Mouse (Mus musculus) cerebellum, adult 2 months (tissue): ENCODE data around the gene Cldn15. TPM values are rescaled to one million over a fixed set of nuclear protein-coding genes. Genes with fewer than 3 reads are reported as not detected.

ENCODE experiments used
- DNase-seq, 2 experiments: peaks; one replicate each; pipeline ENCODE4 v3.0.0; 2021
- H3K27ac ChIP-seq: fragments of 200-500 bp; 2 replicates; pipeline ENCODE4 v1.5.1; 2012; ENCODE audit warnings: low read length, control low read depth, inconsistent platforms; ENCODE audit not compliant: insufficient read depth
- H3K27me3 ChIP-seq: fragments of 200-500 bp; 2 replicates; pipeline ENCODE4 v1.6.1; 2012; ENCODE audit warnings: inconsistent platforms, mild to moderate bottlenecking, low read length, moderate library complexity; ENCODE audit not compliant: control insufficient read depth, insufficient read depth
- H3K4me1 ChIP-seq: fragments of 200-500 bp; 2 replicates; pipeline ENCODE4 v1.6.1; 2011; ENCODE audit warnings: low read length; ENCODE audit not compliant: control insufficient read depth, insufficient read depth
- H3K4me3 ChIP-seq: fragments of 200-500 bp; replicated peaks from 2 replicates; pipeline ENCODE3; 2011; ENCODE audit warnings: mild to moderate bottlenecking, low read depth, low read length, control low read depth; ENCODE audit not compliant: insufficient read depth
- CTCF ChIP-seq: fragments of 200-500 bp; IDR thresholded peaks from 2 replicates; pipeline ENCODE4 v1.5.1; 2011; ENCODE audit warnings: low read depth, mild to moderate bottlenecking, control low read depth, low read length, moderate library complexity, borderline replicate concordance; ENCODE audit not compliant: insufficient read depth
- POLR2A ChIP-seq: fragments of 200-500 bp; IDR thresholded peaks from 2 replicates; pipeline ENCODE4 v1.6.1; 2011; ENCODE audit warnings: low read length, control low read depth, borderline replicate concordance; ENCODE audit not compliant: insufficient read depth
- WGBS: fragments of 180-500 bp; shearing (Covaris S2); methylation state at CpG from one replicate; pipeline ENCODE4 v1.1.7; 2018; 5-methylcytosine and 5-hydroxymethylcytosine counted together
- polyA plus RNA-seq: library from polyadenylated mRNA; depleted of rRNA; stranded (reverse); fragments of >200 nt; gene quantifications from 2 replicates; pipeline ENCODE4 v1.2.3, GENCODE M21; 2012

Gene Cldn15
- polyA plus RNA-seq, 1 experiment, result 0.25 TPM

DNA sequence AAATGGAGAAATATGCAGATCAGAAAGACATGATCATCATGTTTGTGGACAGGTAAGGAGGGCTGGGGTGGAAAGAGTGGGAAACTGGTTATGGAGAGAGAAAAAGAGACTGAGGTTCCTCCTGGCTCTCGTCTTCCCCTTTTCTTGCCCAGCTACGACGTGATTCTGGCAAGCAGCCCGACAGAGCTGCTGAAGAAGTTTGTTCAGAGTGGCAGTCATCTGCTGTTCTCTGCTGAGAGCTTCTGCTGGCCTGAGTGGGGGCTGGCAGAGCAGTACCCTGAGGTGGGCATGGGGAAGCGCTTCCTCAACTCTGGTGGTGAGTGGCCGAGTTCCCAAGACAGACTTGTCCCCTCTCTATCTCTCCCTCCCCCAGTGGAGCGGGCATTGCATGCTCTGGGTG is 22.0 kb downstream of the Cldn15 start:
- TF ChIP-seq POLR2A, result no peak
- TF ChIP-seq CTCF, result no peak
- Histone ChIP-seq H3K4me3 (peak overlapping the region; percentile 77), H3K4me1 (no peaks in the 10 kb centered on the region), H3K27ac (no peak overlapping the region), H3K27me3 (no peaks in the 10 kb centered on the region)
- 23% methylated on average over 7 of the region's 7 CpGs for WGBS
- no peak for DNase-seq

DNA sequence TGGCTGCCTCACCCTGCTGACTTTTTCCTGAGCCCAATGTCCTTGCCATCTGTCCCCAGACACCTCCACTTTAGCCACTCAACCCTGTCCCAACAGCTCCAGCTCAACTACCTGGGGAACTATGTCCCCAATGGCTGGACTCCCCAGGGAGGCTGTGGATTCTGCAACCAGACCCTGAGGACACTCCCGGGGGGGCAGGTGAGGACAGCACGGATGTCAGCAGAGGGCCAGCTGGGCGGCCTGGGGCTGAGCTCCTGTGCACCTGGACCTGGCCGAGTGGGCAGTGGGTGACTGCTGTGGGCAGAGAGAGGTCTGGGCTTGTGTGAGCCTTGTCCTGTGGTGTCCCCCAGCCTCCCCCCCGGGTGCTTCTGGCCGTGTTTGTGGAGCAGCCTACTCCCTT is 23.4 kb downstream of the Cldn15 start:
- Histone ChIP-seq H3K27ac (no peak overlapping the region), H3K4me1 (no peaks in the 10 kb centered on the region), H3K4me3 (no peak overlapping the region), H3K27me3 (no peaks in the 10 kb centered on the region)
- DNase-seq, result no peak
- 86% methylated on average over 6 of the region's 6 CpGs for WGBS
- TF ChIP-seq POLR2A (no peak), CTCF (no peak)

DNA sequence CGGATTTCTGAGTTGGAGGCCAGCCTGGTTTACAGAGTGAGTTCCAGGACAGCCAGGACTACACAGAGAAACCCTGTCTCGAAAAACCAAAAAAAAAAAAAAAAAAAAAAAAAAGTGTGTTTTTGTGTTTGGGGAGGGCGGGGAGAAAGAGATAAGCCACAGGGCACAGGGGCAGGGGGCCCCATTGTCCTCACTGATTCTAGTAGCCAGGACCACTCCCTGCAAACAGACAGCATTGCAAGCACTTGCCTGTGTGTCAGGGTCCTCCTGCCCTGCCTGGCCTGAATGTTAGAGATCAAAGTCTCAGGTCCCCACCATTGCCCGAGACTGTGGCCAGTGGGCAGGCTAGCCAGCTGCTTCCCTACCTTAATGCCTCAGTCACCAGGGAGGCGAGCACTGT is 33.0 kb downstream of the Cldn15 start:
- 76% methylated on average over 5 of the region's 5 CpGs for WGBS
- DNase-seq, result no peak
- H3K27ac ChIP-seq, result no peak overlapping the region

DNA sequence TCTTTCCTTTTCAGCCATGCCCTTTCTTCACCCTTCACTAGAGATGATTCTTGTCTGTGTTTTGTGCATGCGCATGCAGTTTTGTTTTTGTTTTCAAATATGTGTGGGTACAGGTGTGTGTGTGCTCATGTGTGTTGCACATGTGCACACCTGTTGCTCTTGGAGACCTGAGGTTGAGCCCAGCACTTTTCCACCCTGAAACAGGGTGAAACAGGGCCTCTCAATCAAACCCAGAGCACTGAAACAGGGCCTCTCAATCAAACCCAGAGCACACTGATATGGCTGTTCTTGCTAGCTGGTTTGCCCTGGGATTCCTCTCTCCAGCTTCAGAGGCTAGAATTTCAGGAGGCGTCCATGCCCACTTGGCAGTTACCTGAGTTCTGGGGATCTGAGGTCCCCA is 34.2 kb downstream of the Cldn15 start:
- TF ChIP-seq POLR2A (no peak), CTCF (no peak)
- WGBS, result 85% methylated on average over 2 of the region's 2 CpGs
- Histone ChIP-seq H3K4me1 (no peaks in the 10 kb centered on the region), H3K27ac (no peak overlapping the region), H3K4me3 (no peak overlapping the region), H3K27me3 (no peaks in the 10 kb centered on the region)
- no peak for DNase-seq

More for the DNA sequence above, 33.0 kb downstream of the Cldn15 start:
- no peak overlapping the region for H3K4me3 ChIP-seq
- no peaks in the 10 kb centered on the region for H3K27me3 ChIP-seq
- TF ChIP-seq CTCF (no peak), POLR2A (no peak)
- no peaks in the 10 kb centered on the region for H3K4me1 ChIP-seq

DNA sequence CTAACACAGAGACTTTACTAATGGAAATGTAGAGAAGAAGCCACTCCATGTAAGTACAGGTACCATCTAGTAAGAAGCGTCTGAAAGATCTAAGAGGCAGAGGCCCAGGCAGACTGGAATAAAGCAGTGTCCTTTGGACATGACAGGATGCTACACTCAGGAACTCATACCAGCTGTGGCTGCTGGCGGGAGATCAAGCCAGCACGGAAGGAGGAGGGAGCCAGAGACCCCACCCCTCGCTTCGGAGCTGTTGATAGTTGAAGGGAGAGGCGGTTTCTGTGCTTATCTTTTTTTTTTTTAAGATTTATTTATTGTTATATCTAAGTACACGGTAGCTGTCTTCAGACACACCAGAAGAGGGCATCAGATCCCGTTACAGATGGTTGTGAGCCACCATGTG is 40.9 kb downstream of the Cldn15 start:
- Histone ChIP-seq H3K4me3 (no peak overlapping the region), H3K4me1 (no peaks in the 10 kb centered on the region), H3K27me3 (no peaks in the 10 kb centered on the region), H3K27ac (no peak overlapping the region)
- 31% methylated on average over 8 of the region's 8 CpGs for WGBS
- DNase-seq, result no peak
- TF ChIP-seq POLR2A (no peak), CTCF (no peak)

DNA sequence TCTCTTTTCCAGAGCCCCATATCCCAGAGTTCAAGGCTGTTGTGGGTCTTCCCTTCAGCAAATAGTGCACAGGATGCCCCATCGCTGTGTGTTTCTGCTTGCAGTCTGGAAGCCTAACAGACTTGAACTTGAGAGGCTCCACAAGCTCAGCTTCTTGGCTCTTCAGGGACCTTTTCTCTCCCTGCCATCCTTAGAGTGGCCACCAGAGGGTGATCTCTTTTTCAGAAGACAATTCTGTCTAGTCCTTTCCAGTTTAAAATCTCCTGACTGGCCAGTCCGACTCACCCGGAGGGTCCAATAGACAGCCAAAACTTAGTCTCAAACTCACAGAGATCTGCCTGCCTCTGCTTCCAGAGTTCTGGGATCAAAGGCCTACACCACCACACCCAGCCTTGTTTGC is 43.6 kb downstream of the Cldn15 start:
- TF ChIP-seq CTCF, result peak; percentile 40; the same call in 1 of the 2 replicates
- TF ChIP-seq POLR2A, result no peak
- H3K4me1 ChIP-seq, result no peaks in the 10 kb centered on the region
- H3K4me3 ChIP-seq, result no peak overlapping the region
- H3K27ac ChIP-seq, result no peak overlapping the region
- DNase-seq, result peak; percentile 34 to 47
- H3K27me3 ChIP-seq, result no peaks in the 10 kb centered on the region
- 11% methylated on average over 3 of the region's 3 CpGs for WGBS

DNA sequence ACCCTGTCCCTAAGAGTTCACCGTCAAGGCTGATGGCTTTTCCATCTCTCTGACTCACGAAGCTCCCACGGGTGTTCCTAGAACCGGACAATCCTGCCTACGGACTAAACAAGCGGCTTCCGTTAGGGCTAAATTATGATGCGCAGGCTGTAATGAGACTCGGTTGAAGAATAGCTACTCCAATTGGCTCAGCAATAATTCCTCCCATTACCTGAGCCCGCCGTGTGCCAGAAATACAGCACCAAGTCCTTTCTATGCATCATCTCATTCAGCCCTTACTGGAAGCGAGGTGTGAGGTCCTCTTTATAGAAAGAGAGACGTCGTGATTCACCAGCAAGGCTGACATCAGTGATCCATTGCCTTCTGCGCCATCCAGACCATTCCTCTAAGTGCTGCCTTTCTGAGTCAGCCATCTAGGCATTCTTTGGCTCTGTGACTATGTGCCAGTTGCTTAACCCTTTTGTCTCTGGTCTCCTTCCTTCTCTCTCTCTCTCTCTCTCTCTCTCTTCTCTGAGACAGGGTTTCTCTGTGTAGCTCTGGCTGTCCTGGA is 46.1 kb downstream of the Cldn15 start:
- TF ChIP-seq CTCF (no peak), POLR2A (no peak)
- no peak for DNase-seq
- Histone ChIP-seq H3K4me1 (no peaks in the 10 kb centered on the region), H3K27ac (no peak overlapping the region), H3K27me3 (no peaks in the 10 kb centered on the region), H3K4me3 (no peak overlapping the region)
- 76% methylated on average over 15 of the region's 15 CpGs for WGBS

DNA sequence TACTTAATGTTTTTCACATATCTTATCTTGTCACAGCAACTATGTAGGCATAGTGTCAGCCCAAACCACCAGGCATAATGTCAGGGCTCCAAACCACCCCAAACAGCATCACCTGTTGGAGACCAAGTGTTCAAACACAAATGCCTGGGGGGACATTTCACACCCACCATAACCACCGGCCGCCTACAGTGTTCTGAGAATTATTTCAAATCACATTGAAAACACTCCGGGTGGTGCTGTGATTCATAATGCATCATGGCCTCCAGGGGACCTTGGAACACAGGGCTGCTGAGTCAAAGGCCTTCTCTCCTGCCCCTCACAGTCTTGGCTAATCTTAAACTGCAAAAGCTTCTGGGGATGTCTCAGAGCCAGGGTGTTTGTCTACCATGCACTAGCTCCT is 49.5 kb downstream of the Cldn15 start:
- no peak for DNase-seq
- Histone ChIP-seq H3K27ac (no peak overlapping the region), H3K27me3 (no peaks in the 10 kb centered on the region), H3K4me3 (no peak overlapping the region), H3K4me1 (no peaks in the 10 kb centered on the region)
- WGBS, result 89% methylated on average over 3 of the region's 3 CpGs
- no peak for TF ChIP-seq POLR2A
- no peak for TF ChIP-seq CTCF
